Mouse (Mus musculus) lung, embryonic 14.5 days (tissue): ENCODE measurements around the gene Aff1. TPM values are rescaled to one million over a fixed set of nuclear protein-coding genes. Genes with fewer than 3 reads are reported as not detected.

Experiments used
- ATAC-seq: fragments of 200-750 bp; cut with Nextera tagmentation; 2 replicates; pipeline ENCODE4 v1.8.0; 2017; ENCODE audit warnings: mild to moderate bottlenecking, moderate TSS enrichment, moderate library complexity; ENCODE audit not compliant: insufficient read depth
- DNase-seq: peaks from one replicate; pipeline ENCODE4 v3.0.0-alpha.2; 2015
- H3K27ac ChIP-seq: fragments of 300-500 bp; sonication (generic); 2 replicates; pipeline ENCODE4 v1.5.1; 2014; ENCODE audit warnings: low read depth, mild to moderate bottlenecking, moderate library complexity
- H3K27me3 ChIP-seq: fragments of 300-500 bp; sonication (generic); 2 replicates; pipeline ENCODE4 v1.6.1; 2014; ENCODE audit warnings: low read length, control low read depth; ENCODE audit not compliant: insufficient read depth
- H3K36me3 ChIP-seq: fragments of 300-500 bp; sonication (generic); 2 replicates; pipeline ENCODE4 v1.6.1; 2014; ENCODE audit warnings: control low read depth; ENCODE audit not compliant: insufficient read depth
- H3K4me1 ChIP-seq: fragments of 300-500 bp; sonication (generic); 2 replicates; pipeline ENCODE4 v1.6.1; 2014; ENCODE audit warnings: antibody characterized with exemption, control low read depth; ENCODE audit not compliant: insufficient read depth
- H3K4me2 ChIP-seq: fragments of 300-500 bp; sonication (generic); 2 replicates; pipeline ENCODE4 v1.6.1; 2014; ENCODE audit warnings: mild to moderate bottlenecking
- H3K4me3 ChIP-seq: fragments of 300-500 bp; sonication (generic); 2 replicates; pipeline ENCODE4 v1.5.1; 2014; ENCODE audit warnings: low read depth, low read length
- H3K9ac ChIP-seq: fragments of 300-500 bp; sonication (generic); 2 replicates; pipeline ENCODE4 v1.6.1; 2014
- H3K9me3 ChIP-seq: fragments of 300-500 bp; sonication (generic); 2 replicates; pipeline ENCODE4 v1.6.1; 2016; ENCODE audit warnings: low read depth, low read length, control low read depth
- CTCF ChIP-seq: IDR thresholded peaks from 2 replicates; pipeline ENCODE4 v1.5.1; 2016; ENCODE audit warnings: antibody characterized with exemption, low read depth
- WGBS: fragments of 180-500 bp; shearing (Covaris S2); extraction: QIAGEN DNeasy Blood & Tissue Kit; methylation state at CpG from one replicate; pipeline ENCODE4 v1.1.7; 2014; 5-methylcytosine and 5-hydroxymethylcytosine counted together
- polyA plus RNA-seq: library from polyadenylated mRNA; unstranded; fragments of >200 nt; fragmentation: Nextera tagmentation; extraction: Ambion mirVana; gene quantifications from 2 replicates; pipeline ENCODE4 v1.2.1, GENCODE M21; 2014

Aff1 gene
- polyA plus RNA-seq, 1 experiment from 2014 or later: 7.1 TPM

- no peak for TF ChIP-seq CTCF
- H3K27ac ChIP-seq: no peak overlapping the region
- ATAC-seq (no peak), DNase-seq (no peak)
- H3K4me3 ChIP-seq: no peak overlapping the region
- no peaks in the 10 kb centered on the region for H3K9me3 ChIP-seq
- H3K9ac ChIP-seq: no peak overlapping the region
- H3K36me3 ChIP-seq: no peaks in the 10 kb centered on the region
- H3K27me3 ChIP-seq: no peaks in the 10 kb centered on the region
- peaks cover 9% of the 10 kb centered on the region; the same call in 1 of the 2 replicates for H3K4me1 ChIP-seq
- H3K4me2 ChIP-seq: no peak overlapping the region
- WGBS: 28% methylated on average over 4 of the region's 4 CpGs
These were observed 80.1 kb downstream of the Aff1 start for GRCm38 (mm10) chr5:103772252-103772651.

- DNase-seq: peak; percentile 77
- peak overlapping the region; percentile 39 for H3K4me2 ChIP-seq
- H3K9me3 ChIP-seq: no peaks in the 10 kb centered on the region
- H3K9ac ChIP-seq: peak overlapping the region; percentile 21; the same call in 1 of the 2 replicates
- ATAC-seq: peak; percentile 70; the same call in 1 of the 2 replicates
- H3K27me3 ChIP-seq: no peaks in the 10 kb centered on the region
- TF ChIP-seq CTCF: no peak
- H3K4me3 ChIP-seq: no peak overlapping the region
- H3K27ac ChIP-seq: peak overlapping the region; percentile 74
- 18% methylated on average over 5 of the region's 5 CpGs for WGBS
- peaks cover 13% of the 10 kb centered on the region; the same call in 1 of the 2 replicates for H3K4me1 ChIP-seq
- H3K36me3 ChIP-seq: no peaks in the 10 kb centered on the region
These were observed 81.0 kb downstream of the Aff1 start for GRCm38 (mm10) chr5:103773100-103773552.

DNA sequence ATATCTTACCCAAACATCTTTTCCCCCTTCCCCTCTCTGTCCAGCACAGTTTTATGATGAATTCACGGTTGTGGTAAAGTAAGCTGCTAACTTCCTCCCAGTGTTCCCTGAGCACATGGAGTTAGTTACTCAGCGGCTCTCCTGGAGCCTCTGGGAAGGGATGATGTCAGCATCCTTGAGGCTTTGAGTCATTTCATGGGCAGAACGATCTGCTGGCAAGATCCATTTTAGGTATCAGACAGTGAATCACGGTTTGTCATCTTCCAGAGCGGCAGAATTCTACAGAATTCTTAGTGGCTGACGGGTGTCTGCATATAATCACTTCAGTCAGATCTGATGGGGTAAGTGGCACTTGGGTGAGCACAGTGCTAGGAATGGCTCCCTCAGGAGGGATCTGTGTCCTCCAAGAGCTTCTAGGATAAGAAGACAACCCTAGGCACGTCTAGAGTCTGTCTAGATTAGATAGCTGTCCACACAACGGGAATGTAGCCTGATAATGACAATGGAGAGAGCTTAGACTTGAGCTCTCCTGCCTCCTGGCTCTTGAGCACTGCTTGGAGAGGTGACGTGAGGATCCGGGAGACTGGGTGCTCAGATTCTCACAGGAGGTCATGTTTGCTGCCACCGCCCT, 82.6 kb downstream of the Aff1 start:
- no peaks in the 10 kb centered on the region for H3K9me3 ChIP-seq
- no peaks in the 10 kb centered on the region for H3K36me3 ChIP-seq
- no peaks in the 10 kb centered on the region for H3K27me3 ChIP-seq
- DNase-seq: peak; percentile 25
- no peak overlapping the region for H3K4me3 ChIP-seq
- H3K27ac ChIP-seq: peak overlapping the region; percentile 6; the same call in 1 of the 2 replicates
- H3K9ac ChIP-seq: no peak overlapping the region
- H3K4me1 ChIP-seq: peaks cover 27% of the 10 kb centered on the region
- no peak for ATAC-seq
- WGBS: 39% methylated on average over 11 of the region's 11 CpGs
- H3K4me2 ChIP-seq: no peak overlapping the region
- TF ChIP-seq CTCF: no peak

- Histone ChIP-seq H3K4me1 (peaks cover 28% of the 10 kb centered on the region), H3K27me3 (no peaks in the 10 kb centered on the region), H3K9ac (no peak overlapping the region), H3K9me3 (no peaks in the 10 kb centered on the region), H3K4me2 (no peak overlapping the region), H3K36me3 (no peaks in the 10 kb centered on the region), H3K4me3 (no peak overlapping the region), H3K27ac (no peak overlapping the region; the same call in 1 of the 2 replicates)
- TF ChIP-seq CTCF: no peak
- WGBS: 58% methylated on average over 13 of the region's 13 CpGs
- ATAC-seq: no peak
- DNase-seq: no peak
These were observed 83.3 kb downstream of the Aff1 start for GRCm38 (mm10) chr5:103775429-103775828.

DNA sequence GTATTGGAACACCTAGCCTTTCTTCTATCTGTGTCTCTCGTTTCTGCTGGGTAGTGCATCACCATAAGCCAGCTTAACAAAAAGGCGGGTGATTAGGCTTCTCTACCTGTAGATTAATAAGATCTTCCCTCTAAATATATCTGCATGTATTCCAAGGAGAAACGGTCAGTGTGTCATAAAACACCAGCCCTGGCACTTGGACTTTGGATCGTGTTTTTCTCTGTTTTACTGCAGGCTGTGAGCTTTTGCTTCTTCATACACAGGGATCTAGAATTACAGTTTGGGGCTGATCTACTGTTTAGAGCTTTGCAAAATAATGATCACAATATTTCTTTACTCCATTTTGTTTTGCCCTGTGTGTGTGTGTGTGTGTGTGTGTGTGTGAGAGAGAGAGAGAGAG, 84.7 kb downstream of the Aff1 start:
- H3K4me1 ChIP-seq: peaks cover 28% of the 10 kb centered on the region

GRCm38 (mm10) chr5:103777446-103777845, 85.3 kb downstream of the Aff1 start:
- H3K4me1 ChIP-seq: peaks cover 28% of the 10 kb centered on the region
- H3K4me3 ChIP-seq: no peak overlapping the region
- no peak overlapping the region for H3K27ac ChIP-seq
- no peak for DNase-seq
- TF ChIP-seq CTCF: no peak
- H3K36me3 ChIP-seq: no peaks in the 10 kb centered on the region
- H3K4me2 ChIP-seq: peak overlapping the region; percentile 48
- no peaks in the 10 kb centered on the region for H3K27me3 ChIP-seq
- 64% methylated on average over 4 of the region's 4 CpGs for WGBS
- no peak for ATAC-seq
- no peaks in the 10 kb centered on the region for H3K9me3 ChIP-seq
- H3K9ac ChIP-seq: no peak overlapping the region

More for the DNA sequence above, 84.7 kb downstream of the Aff1 start:
- Histone ChIP-seq H3K4me2 (no peak overlapping the region), H3K27me3 (no peaks in the 10 kb centered on the region), H3K27ac (no peak overlapping the region), H3K36me3 (no peaks in the 10 kb centered on the region), H3K9me3 (no peaks in the 10 kb centered on the region), H3K4me3 (no peak overlapping the region), H3K9ac (no peak overlapping the region)
- no peak for DNase-seq
- ATAC-seq: no peak
- WGBS: 82% methylated on average over 4 of the region's 4 CpGs
- no peak for TF ChIP-seq CTCF

- peak; percentile 54 for ATAC-seq
- Histone ChIP-seq H3K4me2 (peak overlapping the region; percentile 48), H3K36me3 (no peaks in the 10 kb centered on the region), H3K9ac (0 out of 2 replicates have a peak overlapping the region, but pooled peaks have one; percentile 7), H3K27ac (peak overlapping the region; percentile 66; the same call in 1 of the 2 replicates), H3K27me3 (no peaks in the 10 kb centered on the region), H3K9me3 (no peaks in the 10 kb centered on the region), H3K4me1 (peaks cover 26% of the 10 kb centered on the region), H3K4me3 (peak overlapping the region; percentile 2; the same call in 1 of the 2 replicates)
- no peak for TF ChIP-seq CTCF
- DNase-seq: peak; percentile 78
- WGBS: 5% methylated on average over 17 of the region's 17 CpGs
These were observed 86.3 kb downstream of the Aff1 start for GRCm38 (mm10) chr5:103778314-103779117.
